Mouse (Mus musculus) kidney, adult 2 months (tissue): Measurements from ENCODE around the gene Sf3b1. TPM values are rescaled to one million over a fixed set of nuclear protein-coding genes. Genes with fewer than 3 reads are reported as not detected.
A peak's percentile ranks its signal among the peaks of the same experiment; 100 is the strongest.

ENCODE experiments used
- DNase-seq: peaks from one replicate; pipeline ENCODE4 v3.0.0; 2021
- H3K27ac ChIP-seq: fragments of 200-500 bp; 2 replicates; pipeline ENCODE4 v1.5.1; 2012; ENCODE audit warnings: low read depth, low read length, control low read depth, inconsistent platforms; ENCODE audit not compliant: insufficient read depth
- H3K27me3 ChIP-seq: fragments of 200-500 bp; replicated peaks from 2 replicates; pipeline ENCODE4 v1.6.1; 2012; ENCODE audit warnings: mild to moderate bottlenecking, moderate library complexity, low read length, inconsistent platforms; ENCODE audit not compliant: control insufficient read depth, insufficient read depth
- H3K36me3 ChIP-seq: fragments of 200-500 bp; 2 replicates; pipeline ENCODE4 v1.6.1; 2012; ENCODE audit warnings: mild to moderate bottlenecking, moderate library complexity, low read length, inconsistent platforms; ENCODE audit not compliant: control insufficient read depth, insufficient read depth
- H3K4me1 ChIP-seq: fragments of 200-500 bp; 2 replicates; pipeline ENCODE4 v1.6.1; 2011; ENCODE audit warnings: low read length; ENCODE audit not compliant: control insufficient read depth, insufficient read depth
- H3K4me3 ChIP-seq: fragments of 200-500 bp; 2 replicates; pipeline ENCODE4 v1.5.1; 2011; ENCODE audit warnings: mild to moderate bottlenecking, low read depth, low read length, control low read depth; ENCODE audit not compliant: insufficient read depth
- CTCF ChIP-seq: fragments of 200-500 bp; conservative IDR thresholded peaks from 2 replicates; pipeline ENCODE4 v1.5.1; 2011; ENCODE audit warnings: low read depth, mild to moderate bottlenecking, control low read depth, low read length, moderate library complexity, mixed read lengths; ENCODE audit not compliant: insufficient read depth, insufficient read length
- POLR2A ChIP-seq: fragments of 200-500 bp; IDR thresholded peaks from one replicate; pipeline ENCODE4 v1.6.1; 2011; ENCODE audit warnings: low read depth, low read length, control low read depth
- WGBS: fragments of 180-500 bp; shearing (Covaris S2); methylation state at CpG from one replicate; pipeline ENCODE4 v1.1.7; 2018; 5-methylcytosine and 5-hydroxymethylcytosine counted together
- polyA plus RNA-seq: library from polyadenylated mRNA; depleted of rRNA; stranded (reverse); fragments of >200 nt; gene quantifications from 2 replicates; pipeline ENCODE4 v1.2.3, GENCODE M21; 2012

Sf3b1 gene
- polyA plus RNA-seq, 1 experiment, result 33.6 TPM

DNA sequence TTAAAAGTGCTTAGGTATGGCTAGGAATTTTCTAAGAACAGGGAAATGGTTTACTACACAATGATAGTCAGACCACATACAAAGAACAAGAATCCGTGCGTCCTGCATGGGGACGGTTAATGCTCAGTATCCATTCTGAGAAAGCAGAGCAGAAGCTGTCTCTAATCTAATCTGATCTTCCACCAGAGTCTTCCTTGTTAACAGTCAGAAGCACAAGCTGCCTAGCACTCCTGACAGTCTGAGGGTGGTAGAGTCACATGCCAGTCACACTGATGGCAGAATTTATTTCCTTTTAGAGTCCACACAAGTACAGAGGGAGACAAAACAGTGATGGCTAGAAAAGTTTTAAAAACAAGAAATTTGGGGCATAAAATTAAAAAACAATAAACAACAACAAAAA, 41.5 kb downstream of the Sf3b1 start:
- Histone ChIP-seq H3K27ac (no peak overlapping the region), H3K4me1 (no peaks in the 10 kb centered on the region; the same call in 1 of the 2 replicates), H3K4me3 (no peak overlapping the region), H3K27me3 (no peaks in the 10 kb centered on the region), H3K36me3 (peaks cover 6% of the 10 kb centered on the region)
- DNase-seq, result no peak
- no peak for TF ChIP-seq CTCF
- no peak for TF ChIP-seq POLR2A
- 91% methylated on average over 3 of the region's 3 CpGs for WGBS

DNA sequence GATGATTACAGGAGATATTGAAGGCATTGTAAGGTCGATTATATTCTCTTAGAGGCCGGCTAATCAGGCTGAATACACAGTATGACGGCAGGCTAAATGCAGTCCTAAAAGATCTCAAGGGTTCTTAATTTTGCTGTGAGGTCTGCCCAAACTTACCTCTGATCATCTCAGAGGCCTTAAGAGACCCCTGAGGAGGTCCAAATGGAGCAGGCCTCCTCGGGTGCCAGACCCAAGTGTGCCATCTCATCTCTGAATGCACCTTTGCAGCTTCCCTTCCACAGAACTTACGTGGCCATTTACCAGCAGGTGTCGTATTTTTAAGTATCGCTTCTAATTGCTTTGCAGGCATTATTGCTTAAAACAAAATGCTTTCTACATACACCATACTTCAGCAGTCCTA, 43.1 kb downstream of the Sf3b1 start:
- Histone ChIP-seq H3K27me3 (no peaks in the 10 kb centered on the region), H3K36me3 (peaks cover 5% of the 10 kb centered on the region), H3K4me1 (peaks cover 5% of the 10 kb centered on the region; the same call in 1 of the 2 replicates), H3K4me3 (no peak overlapping the region), H3K27ac (no peak overlapping the region)
- no peak for DNase-seq
- WGBS, result 87% methylated on average over 7 of the region's 7 CpGs
- TF ChIP-seq POLR2A (no peak), CTCF (no peak)

DNA sequence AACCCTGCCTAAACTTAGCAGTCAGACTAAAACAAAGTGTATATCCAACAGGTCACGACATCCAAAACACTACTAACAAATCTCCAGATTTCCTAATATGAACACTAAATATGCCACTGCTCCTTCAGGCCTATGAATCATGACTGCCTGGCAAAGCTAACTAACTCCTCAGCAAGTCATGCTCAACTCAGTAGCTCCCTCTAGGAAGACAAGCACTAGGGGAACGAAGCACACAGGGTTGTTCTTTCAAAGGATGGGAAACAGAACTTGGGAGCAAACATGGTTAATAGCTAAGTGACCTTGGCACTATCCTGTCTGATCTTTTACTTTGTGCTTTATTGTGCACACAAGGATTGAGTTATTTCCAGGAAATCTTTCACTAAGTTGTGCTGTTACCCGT, 43.9 kb downstream of the Sf3b1 start:
- peak; percentile 46 for TF ChIP-seq CTCF
- no peak for TF ChIP-seq POLR2A
- WGBS, result 37% methylated on average over 3 of the region's 3 CpGs
- DNase-seq, result peak; percentile 67
- Histone ChIP-seq H3K4me1 (peaks cover 5% of the 10 kb centered on the region; the same call in 1 of the 2 replicates), H3K27me3 (no peaks in the 10 kb centered on the region), H3K27ac (no peak overlapping the region), H3K36me3 (peaks cover 5% of the 10 kb centered on the region), H3K4me3 (no peak overlapping the region)

DNA sequence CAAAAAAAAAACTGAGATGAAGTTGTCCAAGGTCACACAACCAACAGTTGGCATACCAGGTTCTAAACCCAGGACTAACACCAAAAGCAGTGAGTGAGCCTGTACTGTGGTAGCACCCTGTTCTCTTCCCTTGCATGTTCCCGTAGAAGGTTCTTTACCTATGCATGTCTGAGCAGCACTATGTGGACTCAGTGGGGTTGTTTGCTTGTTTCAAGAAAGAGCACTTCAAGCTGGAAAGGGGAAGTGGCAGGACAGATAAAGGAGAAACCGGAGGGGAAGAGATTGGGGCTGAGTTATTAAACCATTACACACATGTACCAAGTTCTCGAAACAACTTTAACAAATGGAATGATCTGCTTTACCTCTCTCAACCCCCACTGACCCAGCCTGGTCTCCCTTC, 44.6 kb downstream of the Sf3b1 start:
- Histone ChIP-seq H3K4me3 (no peak overlapping the region), H3K27ac (no peak overlapping the region), H3K36me3 (peaks cover 5% of the 10 kb centered on the region), H3K4me1 (peaks cover 5% of the 10 kb centered on the region; the same call in 1 of the 2 replicates), H3K27me3 (no peaks in the 10 kb centered on the region)
- no peak for DNase-seq
- TF ChIP-seq POLR2A, result no peak
- TF ChIP-seq CTCF, result no peak
- WGBS, result 87% methylated on average over 3 of the region's 3 CpGs

DNA sequence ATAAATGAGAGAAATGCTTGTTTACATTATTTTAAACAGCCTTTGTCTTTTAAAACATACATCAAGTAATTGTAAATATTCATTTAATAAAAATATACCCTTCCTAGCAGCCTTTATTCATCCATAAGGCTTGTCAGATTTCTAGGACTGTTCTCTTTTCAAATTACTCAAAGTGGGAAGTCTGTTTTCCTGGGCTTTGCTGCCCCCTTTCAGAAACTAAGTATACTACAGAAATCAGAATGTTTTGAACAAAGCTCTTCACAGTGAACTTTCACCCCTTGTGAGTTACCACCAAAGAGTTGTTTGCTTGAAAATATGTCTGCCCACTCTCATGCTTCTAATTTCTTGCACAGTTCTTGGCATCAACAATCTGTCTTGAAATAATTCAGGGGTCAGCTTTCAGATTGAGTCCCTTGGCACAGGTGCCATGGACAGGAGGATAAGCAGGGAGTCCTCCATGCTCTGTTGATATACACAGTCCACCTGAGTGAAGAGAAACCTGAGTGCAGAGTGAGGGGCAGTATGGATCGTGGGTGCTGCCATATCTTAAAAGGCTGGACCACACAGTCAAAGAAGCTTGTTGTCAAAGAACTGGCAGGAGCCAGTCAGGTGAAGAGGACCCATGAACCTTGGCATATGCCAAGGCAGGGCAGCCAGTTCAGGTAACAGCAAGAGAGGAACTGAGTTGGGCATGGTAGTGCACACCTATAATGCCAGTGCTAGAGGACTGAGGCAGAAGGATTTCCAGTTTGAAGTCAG, 47.9 kb downstream of the Sf3b1 start:
- TF ChIP-seq POLR2A (no peak), CTCF (no peak)
- DNase-seq, result peak; percentile 57
- WGBS, result 28% methylated on average over 1 of the region's 1 CpGs
- no peaks in the 10 kb centered on the region for H3K36me3 ChIP-seq
- H3K27ac ChIP-seq, result no peak overlapping the region
- H3K4me1 ChIP-seq, result peaks cover 5% of the 10 kb centered on the region; the same call in 1 of the 2 replicates
- H3K4me3 ChIP-seq, result no peak overlapping the region
- H3K27me3 ChIP-seq, result no peaks in the 10 kb centered on the region

DNA sequence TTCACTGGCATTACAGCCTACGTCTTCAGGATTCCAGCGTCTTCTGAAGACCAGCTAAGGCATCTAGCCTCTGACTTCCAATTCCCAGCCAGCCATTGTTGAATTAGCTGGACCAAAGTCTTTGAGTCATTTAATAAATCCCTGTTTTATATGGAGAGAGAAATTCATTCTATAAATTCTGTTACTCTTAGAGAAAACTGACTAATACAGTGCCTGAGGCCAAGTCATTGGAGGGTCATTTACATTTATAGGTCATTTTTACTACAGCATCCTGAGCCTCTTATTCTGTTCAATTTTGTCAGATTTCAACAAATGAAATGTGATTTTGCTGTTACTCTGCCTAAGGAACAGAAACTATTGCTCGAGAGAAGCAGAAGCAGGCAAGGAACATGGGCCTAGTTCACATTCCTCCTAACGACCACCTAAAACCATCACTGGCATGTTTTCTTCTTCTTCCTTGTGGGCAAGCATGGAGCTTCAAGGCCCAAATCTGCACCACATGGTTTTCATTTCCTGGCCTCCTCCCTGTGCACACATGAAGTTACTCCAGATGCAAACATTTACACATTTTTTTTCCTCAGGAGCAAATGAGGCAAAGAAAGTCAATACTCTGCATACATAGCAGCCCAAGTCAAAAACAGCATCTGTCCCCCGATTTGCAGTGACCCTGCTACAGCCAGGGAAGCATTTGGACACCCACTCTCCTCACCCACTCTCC, 55.4 kb downstream of the Sf3b1 start:
- Histone ChIP-seq H3K36me3 (no peaks in the 10 kb centered on the region), H3K27me3 (no peaks in the 10 kb centered on the region), H3K27ac (no peak overlapping the region), H3K4me3 (no peak overlapping the region), H3K4me1 (no peaks in the 10 kb centered on the region)
- no peak for TF ChIP-seq POLR2A
- TF ChIP-seq CTCF, result no peak
- 88% methylated on average over 5 of the region's 5 CpGs for WGBS
- no peak for DNase-seq

DNA sequence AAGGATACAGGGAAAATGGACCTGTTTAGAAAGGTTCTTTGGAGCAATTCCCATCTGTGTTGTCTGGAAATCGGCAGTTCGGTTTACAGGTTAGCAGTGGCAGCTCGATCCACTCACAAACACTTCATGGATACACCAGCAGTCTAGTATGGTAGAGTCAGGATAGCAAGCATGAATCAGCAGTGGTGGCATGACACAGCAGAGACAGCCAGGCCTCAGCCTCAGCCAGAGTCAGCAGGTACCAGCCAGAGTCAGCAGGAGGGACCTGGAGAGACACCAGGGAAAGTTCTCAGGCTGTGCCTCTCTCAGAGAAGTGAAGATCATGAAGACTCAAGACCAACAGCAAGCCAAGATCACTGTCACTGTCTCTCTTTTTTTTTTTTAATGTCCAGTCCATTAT, 60.4 kb downstream of the Sf3b1 start:
- no peak for DNase-seq
- WGBS, result 92% methylated on average over 3 of the region's 3 CpGs
- no peaks in the 10 kb centered on the region for H3K27me3 ChIP-seq
- no peaks in the 10 kb centered on the region for H3K4me1 ChIP-seq
- no peaks in the 10 kb centered on the region for H3K36me3 ChIP-seq
- no peak overlapping the region for H3K4me3 ChIP-seq
- no peak overlapping the region for H3K27ac ChIP-seq
- TF ChIP-seq POLR2A, result no peak
- no peak for TF ChIP-seq CTCF
